Mouse (Mus musculus) layer of hippocampus, postnatal 25 days (tissue): ENCODE data around the gene Tcf7l1. TPM values are rescaled to one million over a fixed set of nuclear protein-coding genes. Genes with fewer than 3 reads are reported as not detected.

Experiments used
- DNase-seq, 2 experiments: peaks; one replicate each; pipeline ENCODE4 v3.0.0; 2022; ENCODE audit warnings: mixed read lengths in 2 of 2, low spot score in 1 of 2; ENCODE audit errors: extremely low spot score in 1 of 2
- total RNA-seq, 2 experiments: library from RNA; stranded (reverse); gene quantifications; 2 replicates each; pipeline ENCODE4 v1.2.3; 2021

Gene Tcf7l1
- total RNA-seq, 2 experiments from 2014 or later: 3.3 to 4.6 TPM

DNA sequence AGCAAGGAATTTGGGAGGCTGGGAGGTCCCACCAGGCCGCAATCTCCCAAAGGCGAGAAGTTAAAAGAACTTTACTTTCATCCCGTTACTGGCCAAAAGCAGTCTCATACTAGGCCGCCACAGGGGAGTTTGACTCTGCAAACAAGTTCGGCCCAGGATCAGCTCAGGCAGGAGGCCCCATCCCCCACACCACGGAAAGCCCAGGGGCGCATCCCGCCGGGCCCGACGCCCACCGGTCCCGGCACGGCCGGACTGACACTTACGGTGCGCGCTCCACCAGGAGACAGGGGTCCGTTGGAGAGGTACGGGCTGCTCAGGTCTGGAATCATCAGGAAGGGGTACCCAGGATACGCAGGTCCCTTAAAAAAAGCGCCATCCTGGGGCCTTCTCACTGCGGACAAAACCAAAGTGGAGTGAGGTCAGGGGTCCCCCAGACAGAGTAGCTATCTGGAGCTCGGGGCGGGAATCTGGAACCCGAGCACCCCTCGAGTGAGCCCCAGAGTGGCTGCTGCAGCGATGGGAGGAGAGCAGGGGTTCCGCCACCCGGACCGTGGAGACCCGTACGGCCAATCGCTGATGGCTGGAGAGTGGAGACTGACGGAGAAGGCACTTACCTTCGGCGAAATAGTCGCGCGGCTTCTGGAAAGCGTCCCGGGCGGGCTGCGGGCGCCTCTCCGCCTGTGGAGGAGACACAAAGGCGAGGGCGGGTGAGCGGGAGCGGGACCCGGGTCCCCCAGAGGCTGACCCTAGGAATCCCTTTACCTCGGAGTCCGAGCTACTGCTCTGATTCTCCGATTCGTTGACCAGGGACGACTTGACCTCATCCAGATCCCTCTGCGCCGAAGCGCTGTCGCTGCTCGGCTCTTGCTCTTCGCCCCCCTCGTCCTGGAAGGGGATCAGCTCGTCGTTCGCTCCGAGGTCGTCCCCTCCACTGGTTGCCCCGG is 834 bp downstream of the Tcf7l1 start:
- no peak for DNase-seq

DNA sequence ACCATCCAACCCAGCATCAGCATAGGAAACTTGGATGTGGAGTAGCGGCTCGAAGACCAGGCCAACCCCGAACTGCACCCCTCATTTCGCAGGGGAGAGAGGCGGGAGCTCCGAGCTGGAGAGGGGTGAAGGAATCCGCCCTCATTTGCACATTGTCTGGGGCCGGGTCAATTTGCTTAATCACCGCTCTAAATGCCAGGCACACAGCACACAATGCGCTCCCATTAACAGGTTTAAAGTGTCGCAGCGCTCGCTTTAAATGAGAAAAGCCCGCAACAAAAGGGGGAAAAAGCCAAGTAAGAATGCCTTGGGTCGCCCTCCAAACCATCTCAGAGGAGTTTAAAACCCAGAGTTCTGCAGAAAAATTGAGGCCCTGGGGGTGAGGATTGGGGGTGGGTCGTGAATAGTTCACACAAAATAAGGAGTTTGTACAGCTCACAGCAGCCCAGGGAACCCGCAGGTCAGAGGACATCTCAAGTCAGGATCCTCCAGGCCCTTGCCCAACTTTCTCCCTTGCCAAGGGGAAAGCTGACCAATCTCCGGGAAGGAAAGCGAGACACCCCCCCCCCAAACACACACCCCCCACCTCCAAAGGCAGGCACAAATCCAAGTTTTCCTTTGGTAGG is 1.6 kb downstream of the Tcf7l1 start:
- no peak for DNase-seq

DNA sequence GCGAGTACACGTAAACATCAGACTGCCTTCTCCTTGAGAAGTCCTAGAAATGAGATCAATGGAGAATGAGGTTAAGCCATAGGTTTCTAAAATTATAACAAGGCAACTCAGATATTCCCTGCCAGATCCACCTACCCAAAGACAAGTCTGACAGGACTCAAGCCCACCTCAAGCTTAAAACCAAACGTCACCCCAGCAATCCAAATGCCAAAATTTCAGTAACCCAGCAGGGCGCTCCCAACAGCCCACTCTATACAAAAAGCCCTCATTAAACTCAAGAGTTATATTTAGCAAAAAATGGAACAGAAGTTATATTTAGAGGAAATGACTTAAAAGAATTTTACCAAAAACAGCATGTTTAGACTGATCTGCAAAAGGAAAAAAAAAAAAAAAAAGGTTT is 5.3 kb downstream of the Tcf7l1 start:
- no peak for DNase-seq

DNA sequence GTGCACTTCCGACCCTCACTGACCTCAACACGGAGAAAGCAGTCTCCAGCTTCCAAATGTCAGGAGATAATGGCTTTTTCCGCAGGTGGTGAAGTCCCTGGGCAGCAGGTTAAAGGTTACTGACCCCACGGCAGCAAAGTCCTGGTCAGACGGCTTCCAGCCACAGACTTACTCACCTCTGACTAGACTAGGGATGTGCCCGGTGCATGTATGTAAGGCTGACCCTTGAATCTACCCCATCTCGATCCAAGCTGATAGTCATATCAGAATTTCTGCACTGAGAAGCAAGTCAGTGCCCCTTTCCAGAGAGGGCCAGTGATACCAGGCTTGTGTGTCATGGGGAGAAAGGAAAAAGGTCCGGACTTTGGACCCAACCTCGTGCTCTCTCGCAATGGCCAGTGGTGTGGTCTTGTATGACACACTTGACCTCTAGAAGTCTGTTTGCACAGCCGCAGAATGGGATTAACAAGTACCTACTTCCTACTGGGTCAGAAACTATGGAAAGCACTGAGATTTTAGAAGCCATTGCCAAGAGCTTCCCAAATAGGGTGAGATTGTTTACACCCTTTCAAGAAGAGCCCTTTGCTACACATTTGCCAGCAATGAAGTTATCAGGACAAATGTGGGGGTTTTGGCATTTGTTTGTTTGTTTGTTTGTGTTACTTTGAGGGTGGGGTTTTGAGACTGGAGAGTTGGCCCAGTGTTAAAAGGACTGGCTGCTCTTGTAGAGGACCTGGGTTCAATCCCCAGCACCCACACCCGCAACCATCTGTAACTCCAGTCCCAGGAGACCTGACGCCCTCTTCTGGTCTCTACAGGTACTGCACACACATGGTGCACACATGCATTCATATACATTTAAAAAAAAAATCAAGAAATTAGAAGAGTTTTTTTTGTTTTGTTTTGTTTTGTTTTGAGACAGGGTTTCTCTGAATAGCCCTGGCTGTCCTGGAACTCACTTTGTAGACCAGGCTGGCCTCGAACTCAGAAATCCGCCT is 10.0 kb downstream of the Tcf7l1 start:
- no peak for DNase-seq

DNA sequence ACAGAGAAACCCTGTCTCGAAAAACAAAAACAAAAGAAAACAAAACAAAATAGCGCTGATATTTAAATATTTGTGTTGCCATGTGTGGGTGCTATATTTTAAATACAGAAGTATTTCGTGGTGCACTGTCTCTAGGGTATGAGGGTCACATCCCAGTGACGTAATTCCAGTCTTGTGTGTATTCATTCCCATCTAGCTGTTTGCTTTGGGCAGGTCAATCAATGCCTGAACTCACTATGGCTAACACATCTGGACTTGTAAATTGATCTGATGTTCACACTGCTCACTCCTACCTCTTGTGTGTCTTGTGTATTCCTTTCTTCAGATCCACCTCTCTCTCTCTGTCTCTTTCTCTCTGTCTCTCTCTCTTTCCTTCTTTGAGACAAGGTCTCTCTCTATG is 11.8 kb downstream of the Tcf7l1 start:
- DNase-seq: no peak

DNA sequence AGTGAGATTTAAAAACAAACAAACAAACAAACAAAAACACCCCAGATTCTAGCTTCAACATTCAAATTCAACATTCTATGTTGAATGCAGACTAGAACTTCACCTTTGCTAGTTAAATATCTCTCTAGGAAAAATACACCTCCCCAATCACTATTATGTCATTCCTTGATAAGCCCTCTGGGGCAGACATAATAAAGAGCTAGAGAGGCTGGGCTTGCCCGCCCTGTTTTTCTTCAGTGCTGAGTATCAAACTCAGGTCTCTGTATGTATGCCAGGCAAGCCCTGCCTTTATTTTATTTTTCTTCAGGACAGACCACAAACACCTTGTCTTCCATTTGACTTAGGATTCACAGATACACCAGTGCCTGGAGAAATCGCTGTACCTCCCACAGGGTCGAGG is 14.8 kb downstream of the Tcf7l1 start:
- no peak for DNase-seq

DNA sequence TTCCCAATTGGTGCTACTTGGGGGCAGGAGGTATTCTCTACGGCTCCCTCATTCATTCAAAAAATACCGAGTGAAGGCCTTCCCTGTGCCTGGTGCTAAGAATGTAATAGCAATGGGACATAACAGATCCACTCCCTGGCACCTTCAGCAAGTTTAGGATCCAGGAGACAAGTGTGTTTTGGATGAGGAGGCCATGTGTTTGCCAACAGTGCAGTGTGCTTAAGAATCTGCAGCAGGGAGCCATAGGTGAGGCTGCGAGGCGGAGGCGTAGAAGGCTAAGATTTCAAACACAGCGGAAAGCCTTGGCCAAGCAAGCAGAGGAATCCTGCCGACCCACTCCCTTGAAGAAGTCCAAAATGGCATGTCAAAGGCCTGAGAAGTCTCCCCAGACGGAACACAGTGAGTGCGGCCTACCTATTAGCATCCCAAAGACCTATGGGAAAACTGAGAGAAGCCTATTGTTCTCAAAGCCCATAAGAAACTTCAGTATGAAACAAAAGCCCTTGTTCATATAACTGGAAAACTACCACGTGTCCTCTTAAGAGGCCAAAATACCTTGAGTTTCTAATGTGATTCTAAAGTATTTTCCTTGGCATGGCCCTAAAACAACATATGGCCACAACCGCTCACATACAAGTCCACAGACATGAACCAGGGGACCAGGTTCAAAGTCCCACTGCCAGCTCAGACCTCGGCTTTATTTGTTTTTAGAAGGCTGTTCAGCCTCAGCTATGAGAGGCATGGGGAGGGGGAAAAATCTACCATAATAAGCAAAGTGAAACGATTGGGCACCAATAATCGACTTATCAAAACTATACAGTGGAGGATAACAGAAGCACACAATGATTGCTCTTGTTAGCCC is 18.9 kb downstream of the Tcf7l1 start:
- DNase-seq: no peak

DNA sequence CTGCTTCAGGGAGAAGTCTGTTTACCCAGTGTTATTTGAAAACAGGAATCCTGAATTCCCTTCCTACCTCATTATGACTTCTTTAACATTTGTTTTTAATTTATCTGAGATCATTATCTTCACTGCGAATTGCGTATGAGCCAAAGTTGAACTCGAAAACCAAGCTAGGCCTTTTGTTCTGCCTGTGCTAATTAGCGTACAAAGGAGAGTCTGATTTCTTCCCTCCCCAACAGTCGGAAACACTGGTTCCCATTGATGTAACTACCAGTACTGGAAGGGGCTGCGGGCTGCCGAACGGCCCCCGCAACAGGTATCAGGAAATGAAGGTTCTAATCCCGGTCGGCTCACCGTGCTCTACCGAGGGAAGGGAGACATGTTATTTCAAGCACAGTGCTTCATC is 19.7 kb downstream of the Tcf7l1 start:
- DNase-seq: no peak

DNA sequence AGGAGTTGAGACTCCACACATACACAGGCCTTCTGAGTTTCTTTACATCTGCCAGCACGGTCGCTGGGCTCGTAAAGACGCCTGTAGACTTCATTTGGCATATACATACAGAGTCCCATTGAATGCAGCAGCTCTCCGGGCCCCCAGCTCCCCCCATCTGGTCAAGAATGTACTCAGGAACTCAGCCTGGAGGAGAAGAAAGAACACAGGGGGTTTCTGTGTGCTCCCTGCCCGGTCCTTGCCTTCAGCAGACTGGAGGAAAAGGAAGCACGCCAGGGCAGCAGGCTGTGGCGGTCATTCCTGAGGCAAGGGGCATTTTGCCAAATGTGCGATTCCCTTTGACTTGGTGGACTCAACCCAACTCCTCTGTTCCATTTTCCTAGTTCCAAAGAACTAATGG is 20.2 kb downstream of the Tcf7l1 start:
- DNase-seq: peak in 1 of 2 experiments; percentile 37

DNA sequence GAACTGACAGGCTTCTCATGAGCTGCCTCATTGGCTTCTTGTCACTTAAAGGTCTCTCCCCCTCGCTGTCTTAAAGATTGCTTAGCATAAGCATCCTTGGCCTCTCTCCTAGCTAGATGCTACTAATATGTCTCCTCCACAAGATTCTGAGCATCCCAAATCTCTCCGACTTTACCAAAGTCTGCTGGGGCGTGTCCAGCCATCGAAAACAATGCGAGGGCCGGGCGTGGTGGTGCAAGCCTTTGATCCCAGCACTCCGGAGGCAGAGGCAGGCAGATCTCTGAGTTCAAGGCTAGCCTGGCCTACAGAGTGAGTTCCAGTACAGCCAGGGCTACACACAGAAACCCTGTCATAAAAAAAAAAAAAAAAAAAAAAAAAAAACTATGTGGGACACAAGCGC is 21.0 kb downstream of the Tcf7l1 start:
- DNase-seq: no peak

DNA sequence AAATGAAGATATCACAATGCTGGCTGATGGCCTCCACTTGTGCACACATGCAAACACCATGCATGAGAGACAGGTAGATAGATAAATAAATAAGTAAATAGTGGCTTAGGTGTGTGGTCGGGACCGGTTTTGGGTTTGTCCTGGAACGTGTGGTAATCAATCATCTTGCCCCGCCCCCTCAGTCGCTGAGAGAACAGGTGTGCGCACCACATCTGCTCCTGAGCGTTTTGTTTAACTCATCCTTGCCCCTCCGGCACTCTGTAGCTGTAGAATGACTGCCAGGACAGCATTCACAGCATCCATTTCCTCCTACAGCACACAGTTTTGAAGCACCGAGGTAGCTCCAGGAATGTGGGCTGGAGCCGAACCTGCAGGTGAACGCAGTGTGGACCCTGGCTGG is 25.4 kb downstream of the Tcf7l1 start:
- no peak for DNase-seq

DNA sequence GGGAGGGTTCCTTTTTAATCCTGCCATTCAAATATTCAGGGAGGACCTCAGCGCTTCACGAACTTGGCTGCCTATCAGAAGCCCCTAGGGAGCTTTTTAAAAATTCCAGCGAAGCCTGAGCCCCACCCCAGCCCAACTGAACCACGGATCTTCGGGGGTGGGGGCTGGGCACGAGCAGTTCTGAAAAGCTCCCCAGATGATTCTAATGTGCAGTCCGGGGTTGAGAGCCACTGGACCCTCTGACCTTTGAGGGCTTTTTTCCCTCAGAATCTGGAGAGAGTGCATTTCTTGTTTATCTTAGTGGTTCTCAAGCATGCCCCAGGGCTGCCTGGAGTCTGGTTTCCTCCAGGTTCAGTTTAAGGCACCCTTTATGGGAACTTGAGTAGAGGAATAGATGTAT is 27.4 kb downstream of the Tcf7l1 start:
- DNase-seq: no peak

DNA sequence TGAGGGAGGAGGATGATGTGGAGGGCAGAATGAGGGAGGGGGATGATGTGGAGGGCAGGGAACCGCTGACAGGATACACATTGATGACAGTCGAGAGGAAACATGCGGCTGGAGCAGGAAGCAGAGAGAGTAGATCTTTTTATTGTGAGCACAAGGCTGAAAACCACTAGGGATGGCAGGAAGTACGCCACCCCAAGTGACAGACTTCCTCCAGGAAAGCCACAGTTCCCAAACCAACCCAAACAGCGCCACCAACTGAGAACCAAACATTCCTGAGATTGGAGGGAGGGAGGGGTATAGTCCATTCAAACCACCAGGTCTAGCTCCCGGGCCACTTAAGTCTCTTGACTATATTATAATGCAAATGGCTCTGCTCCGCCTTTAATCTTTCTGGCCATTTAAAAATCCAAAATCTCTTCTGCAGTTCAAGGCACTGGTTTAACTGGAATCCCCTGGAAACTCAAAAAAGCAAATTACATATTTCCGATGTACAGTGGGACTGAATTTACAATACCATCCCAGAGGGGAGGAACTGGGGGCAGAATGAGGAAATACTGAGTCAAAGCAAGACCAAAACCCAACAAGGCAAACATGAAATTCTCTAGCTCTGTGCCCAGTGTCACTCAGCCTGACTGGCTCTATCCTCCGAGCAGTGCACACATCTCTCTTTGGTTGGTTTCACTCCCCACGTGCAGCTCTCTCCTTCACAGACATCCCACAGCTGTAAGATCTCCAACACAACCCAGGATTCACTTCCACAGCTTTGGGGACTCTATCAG is 30.6 kb downstream of the Tcf7l1 start:
- no peak for DNase-seq

DNA sequence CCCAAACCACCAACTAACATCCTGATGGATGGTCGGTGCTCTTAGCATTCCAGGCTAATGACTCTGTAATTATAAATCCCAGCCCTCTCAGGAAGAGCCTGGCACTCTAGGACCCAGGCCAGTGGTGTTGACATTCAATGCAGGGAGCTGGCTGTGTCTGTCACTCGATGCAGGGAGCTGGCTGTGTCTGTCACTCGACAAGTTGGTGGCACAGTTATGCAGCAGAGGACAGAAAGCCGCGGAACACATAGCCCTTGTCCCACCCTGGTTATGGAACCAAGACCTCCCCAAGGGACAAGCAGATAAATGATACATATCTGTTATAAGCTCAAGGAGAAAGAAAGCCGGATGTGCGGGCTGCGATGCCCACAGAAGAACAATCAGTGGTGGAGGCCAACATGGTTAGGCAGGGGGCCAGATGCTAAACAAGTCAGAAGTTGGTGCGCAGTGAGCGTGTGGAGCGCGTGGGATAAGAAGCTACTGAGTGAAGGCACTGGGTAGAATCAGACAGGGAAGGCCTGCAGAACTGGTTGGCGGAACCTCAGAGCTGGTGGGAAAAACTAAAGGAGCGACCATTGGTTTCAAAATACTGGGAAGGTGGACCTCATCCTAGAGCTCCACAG is 33.7 kb downstream of the Tcf7l1 start:
- no peak for DNase-seq

DNA sequence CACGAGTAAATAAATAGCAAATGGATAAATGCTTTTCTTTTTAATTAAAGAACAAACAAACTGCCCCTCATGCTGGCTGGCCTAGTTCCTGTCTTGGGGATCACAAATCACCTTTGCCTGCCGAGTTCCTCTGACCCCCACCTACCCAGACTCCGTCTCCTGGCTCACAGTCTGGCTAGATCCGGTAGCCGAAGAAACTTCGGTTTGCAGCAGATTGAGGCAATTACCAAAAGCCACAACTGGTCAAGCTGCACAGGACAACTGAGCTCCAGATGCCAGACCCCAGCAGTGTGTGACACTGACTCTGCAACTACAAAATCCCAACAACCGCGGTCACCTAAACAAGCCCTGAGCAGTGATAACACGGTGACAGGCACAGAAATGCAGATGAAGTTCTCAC is 34.8 kb downstream of the Tcf7l1 start:
- no peak for DNase-seq

DNA sequence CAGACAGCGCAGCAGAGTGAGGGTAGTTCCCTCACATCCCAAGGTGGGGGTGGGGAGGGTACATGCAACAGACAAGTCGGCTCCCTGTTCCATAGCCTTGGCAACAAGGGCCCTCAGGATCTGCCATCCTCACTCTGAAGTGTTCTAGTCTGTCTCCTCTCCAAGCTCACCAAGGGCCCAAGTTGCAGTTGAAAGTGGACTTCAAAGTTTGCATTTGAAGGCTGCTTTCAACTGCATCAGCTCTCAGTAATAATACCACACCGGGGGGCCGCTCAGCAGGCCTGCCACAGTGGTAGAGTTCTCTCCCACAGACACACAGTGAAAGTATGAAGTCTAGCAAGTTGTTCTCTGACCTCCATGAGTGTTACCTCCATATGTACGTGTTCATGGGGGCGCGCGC is 35.3 kb downstream of the Tcf7l1 start:
- no peak for DNase-seq

DNA sequence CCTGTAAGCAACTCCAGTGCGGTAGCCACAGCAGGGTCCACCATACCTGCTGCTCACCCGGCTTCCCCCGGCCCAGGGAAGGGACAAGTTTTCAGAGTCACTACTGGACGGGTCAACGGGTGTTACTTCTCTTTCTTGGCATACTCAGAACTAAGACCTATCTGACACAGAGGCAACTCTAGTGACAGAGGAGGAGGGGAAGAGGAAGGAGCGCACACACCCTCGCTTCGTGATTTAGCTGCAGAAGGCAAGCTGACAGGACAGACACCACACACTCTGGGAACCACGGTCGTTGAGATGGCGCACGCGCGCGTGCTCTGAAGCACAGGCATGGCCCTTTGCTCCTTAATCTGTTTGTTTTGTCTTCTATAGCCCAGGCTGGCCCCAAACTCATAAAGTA is 36.2 kb downstream of the Tcf7l1 start:
- no peak for DNase-seq

DNA sequence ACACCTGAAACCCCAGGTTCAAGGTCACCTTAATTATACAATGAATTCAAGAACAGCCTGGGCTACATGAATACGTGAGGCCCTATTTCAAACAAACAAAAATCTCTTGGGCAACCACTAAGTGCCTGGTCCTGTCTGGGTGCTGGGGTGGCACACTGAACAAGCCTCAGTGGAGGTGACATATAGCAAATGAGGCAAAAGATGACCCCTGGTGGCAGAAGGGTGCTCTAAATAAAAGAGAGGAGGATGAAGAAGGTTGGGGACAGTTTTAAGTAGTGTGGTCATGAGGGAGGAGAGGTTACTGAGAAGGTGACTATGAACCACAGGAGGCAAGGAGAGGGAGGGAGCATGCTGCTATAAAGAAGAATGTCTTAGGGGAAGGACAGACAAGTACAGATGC is 37.8 kb downstream of the Tcf7l1 start:
- no peak for DNase-seq
